Mouse (Mus musculus) embryonic fibroblast, embryonic 13.5 days (primary cell): ENCODE data around the gene Tead1.

Experiments used
- CTCF ChIP-seq: IDR thresholded peaks from 2 replicates; pipeline ENCODE4 v1.5.1; 2011; ENCODE audit warnings: mild to moderate bottlenecking, control low read depth, low read length, moderate library complexity, borderline replicate concordance; ENCODE audit not compliant: insufficient read depth
- POLR2A ChIP-seq: IDR thresholded peaks from 2 replicates; pipeline ENCODE4 v1.6.1; 2011; ENCODE audit warnings: low read depth, mild to moderate bottlenecking, control low read depth, low read length, moderate library complexity

GRCm38 (mm10) chr7:112748327-112748726 is 69.2 kb downstream of the Tead1 start:
- TF ChIP-seq CTCF, result no peak
- no peak for TF ChIP-seq POLR2A
